ENCODE assay signal across 26 mouse cellular contexts in genomic region chr2:125501526-125501925, GRCm38 (mm10).
"Had no signal": no experiment of that assay in that cellular context is flagged by ENCODE, and none has a peak within 500 bp of the region (broad histone marks: within the 10 kb centered on the region; RNA-seq: fewer than 3 reads in every experiment).

No protein-coding gene starts in this region.

- H3K4me1 ChIP-seq: liver, embryonic 12.5 days; liver, embryonic 15.5 days had no signal

- H3K27ac ChIP-seq: kidney, embryonic 15.5 days; left cerebral cortex, adult 2 months; limb, embryonic 13.5 days; liver, embryonic 12.5 days; liver, embryonic 15.5 days; lung, embryonic 15.5 days; midbrain, embryonic 10.5 days; midbrain, embryonic 13.5 days; neural tube, embryonic 12.5 days; neural tube, embryonic 15.5 days; stomach, postnatal 0 days had no signal

- ATAC-seq: liver, embryonic 12.5 days; midbrain, embryonic 13.5 days; midbrain, embryonic 16.5 days had no signal

- H3K4me3 ChIP-seq: kidney, embryonic 15.5 days; left cerebral cortex, adult 2 months; limb, embryonic 13.5 days; liver, embryonic 12.5 days; liver, embryonic 15.5 days; lung, embryonic 15.5 days; midbrain, embryonic 10.5 days; midbrain, embryonic 13.5 days; neural tube, embryonic 12.5 days; neural tube, embryonic 15.5 days had no signal

- H3K9ac ChIP-seq: kidney, embryonic 15.5 days; limb, embryonic 13.5 days; liver, embryonic 12.5 days; liver, embryonic 15.5 days; lung, embryonic 15.5 days; midbrain, embryonic 13.5 days; neural tube, embryonic 12.5 days; neural tube, embryonic 15.5 days had no signal

- DNase-seq: kidney, adult 11 months; kidney, adult 8-10 months; kidney, postnatal 10 days; kidney, postnatal 36 days; layer of hippocampus, postnatal 36 days; left cerebral cortex, postnatal 4 days; liver; lung, adult 18-20 months; lung, postnatal 10 days; lung, postnatal 36 days; right cerebral cortex, adult 18-20 months; right cerebral cortex, postnatal 14 days; right cerebral cortex, postnatal 4 days; thymus, postnatal 25 days had no signal

- H3K27me3 ChIP-seq: kidney, embryonic 15.5 days; neural tube, embryonic 12.5 days had no signal

- H3K4me2 ChIP-seq: kidney, embryonic 15.5 days; limb, embryonic 13.5 days; liver, embryonic 12.5 days; liver, embryonic 15.5 days; lung, embryonic 15.5 days; midbrain, embryonic 13.5 days; neural tube, embryonic 12.5 days; neural tube, embryonic 15.5 days had no signal

- H3K36me3 ChIP-seq: liver, embryonic 12.5 days; liver, embryonic 15.5 days; midbrain, embryonic 13.5 days; neural tube, embryonic 12.5 days; neural tube, embryonic 15.5 days had no signal

- H3K9me3 ChIP-seq: kidney, embryonic 15.5 days; limb, embryonic 13.5 days; liver, embryonic 12.5 days; liver, embryonic 15.5 days; lung, embryonic 15.5 days; midbrain, embryonic 13.5 days; neural tube, embryonic 12.5 days; neural tube, embryonic 15.5 days had no signal
